Mouse (Mus musculus): ENCODE measurements around the gene Atp6v1e2. TPM values are rescaled to one million over a fixed set of nuclear protein-coding genes. Genes with fewer than 3 reads are reported as not detected.

Gene Atp6v1e2
- total and polyA plus RNA-seq, 3 experiments: not detected

DNA sequence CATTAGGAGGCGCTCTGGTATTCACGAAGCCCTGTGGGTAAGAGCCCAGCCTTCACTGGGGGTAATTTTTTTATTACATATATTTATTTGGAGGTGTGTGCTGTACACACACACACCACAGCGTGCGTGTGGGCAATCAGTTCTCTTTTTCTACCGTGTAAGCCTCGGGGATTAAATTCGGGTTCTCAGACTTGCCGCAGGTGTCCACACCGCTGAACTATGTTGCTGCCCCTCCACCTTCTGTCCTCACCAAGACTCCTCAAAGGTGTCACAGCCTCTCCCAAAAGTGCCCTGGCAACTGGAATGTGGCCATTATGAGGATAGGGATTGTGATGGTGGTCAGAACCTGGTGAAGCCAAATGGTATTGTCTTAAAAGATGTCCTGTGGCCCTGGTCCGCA, 30.6 kb downstream of the Atp6v1e2 start, which contains the start of gene Tmem247:
Gene Tmem247 (plus strand): TSS at position 301 of the 400 bp plus-strand sequence.
- no peak for TF ChIP-seq POLR2AphosphoS5 (IDR thresholded peaks at IDR 0.05; ENCODE audit: insufficient replicate concordance, low read depth, low read length)
- no peak for TF ChIP-seq TAL1 (conservative IDR thresholded peaks at IDR 0.05; ENCODE audit: low read depth, low read length)
- no peak for TF ChIP-seq GATA2 (IDR thresholded peaks at IDR 0.05; ENCODE audit: borderline replicate concordance, low read depth, low read length)
- Histone ChIP-seq H3K4me1 (ENCODE audit: insufficient read depth, low read depth, low read length) (no peaks in the 10 kb centered on the region), H3K27me3 (ENCODE audit: insufficient read depth, low read length) (peaks cover 3% of the 10 kb centered on the region; the same call in 1 of the 2 replicates), H3K36me3 (replicated peaks) (no peaks in the 10 kb centered on the region), H3K4me3 (ENCODE audit: low read depth, low read length) (no peak within 1 kb of the TSS), H3K9me3 (replicated peaks) (peaks cover 31% of the 10 kb centered on the region)
- no peak for ATAC-seq (ENCODE audit: extremely low read depth, insufficient number of reproducible peaks, low FRiP score, poor library complexity, severe bottlenecking)
- no peak for DNase-seq (ENCODE audit: low spot score)

DNA sequence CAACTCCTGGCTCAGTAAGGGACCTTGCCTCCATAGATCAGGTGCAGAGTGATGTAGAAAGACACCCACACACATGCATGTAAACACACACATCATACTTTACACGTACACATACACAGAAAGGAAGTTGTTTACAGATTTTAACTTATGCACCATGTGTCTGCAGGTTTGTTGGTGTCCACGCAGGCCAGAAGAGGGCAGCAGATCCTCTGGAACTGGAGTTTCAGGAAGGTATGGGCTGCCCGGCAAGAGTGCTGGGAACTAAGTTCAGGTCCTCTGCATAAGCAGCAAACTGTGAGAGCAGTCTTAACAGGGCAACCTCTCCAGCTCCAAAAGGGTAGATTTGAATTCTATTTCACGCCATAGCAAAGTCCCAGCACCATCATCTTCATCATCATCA, 32.2 kb downstream of the Atp6v1e2 start:
- no peak for ATAC-seq (ENCODE audit: extremely low read depth, insufficient number of reproducible peaks, low FRiP score, poor library complexity, severe bottlenecking)
- H3K4me3 ChIP-seq (ENCODE audit: low read depth, low read length): no peak overlapping the region
- no peaks in the 10 kb centered on the region for H3K4me1 ChIP-seq (ENCODE audit: insufficient read depth, low read depth, low read length)
- TF ChIP-seq GATA2 (IDR thresholded peaks at IDR 0.05; ENCODE audit: borderline replicate concordance, low read depth, low read length) (no peak), TAL1 (conservative IDR thresholded peaks at IDR 0.05; ENCODE audit: low read depth, low read length) (no peak), GATA1 (IDR thresholded peaks at IDR 0.05; ENCODE audit: borderline replicate concordance, low read length) (no peak), POLR2AphosphoS5 (IDR thresholded peaks at IDR 0.05; ENCODE audit: insufficient replicate concordance, low read depth, low read length) (no peak), CTCF (IDR thresholded peaks at IDR 0.05; ENCODE audit: low read depth, low read length) (no peak)
- no peaks in the 10 kb centered on the region for H3K36me3 ChIP-seq (replicated peaks)
- no peak for DNase-seq (ENCODE audit: low spot score)
- peaks cover 29% of the 10 kb centered on the region for H3K9me3 ChIP-seq (replicated peaks)
- H3K27me3 ChIP-seq (ENCODE audit: insufficient read depth, low read length): peaks cover 3% of the 10 kb centered on the region; the same call in 1 of the 2 replicates

DNA sequence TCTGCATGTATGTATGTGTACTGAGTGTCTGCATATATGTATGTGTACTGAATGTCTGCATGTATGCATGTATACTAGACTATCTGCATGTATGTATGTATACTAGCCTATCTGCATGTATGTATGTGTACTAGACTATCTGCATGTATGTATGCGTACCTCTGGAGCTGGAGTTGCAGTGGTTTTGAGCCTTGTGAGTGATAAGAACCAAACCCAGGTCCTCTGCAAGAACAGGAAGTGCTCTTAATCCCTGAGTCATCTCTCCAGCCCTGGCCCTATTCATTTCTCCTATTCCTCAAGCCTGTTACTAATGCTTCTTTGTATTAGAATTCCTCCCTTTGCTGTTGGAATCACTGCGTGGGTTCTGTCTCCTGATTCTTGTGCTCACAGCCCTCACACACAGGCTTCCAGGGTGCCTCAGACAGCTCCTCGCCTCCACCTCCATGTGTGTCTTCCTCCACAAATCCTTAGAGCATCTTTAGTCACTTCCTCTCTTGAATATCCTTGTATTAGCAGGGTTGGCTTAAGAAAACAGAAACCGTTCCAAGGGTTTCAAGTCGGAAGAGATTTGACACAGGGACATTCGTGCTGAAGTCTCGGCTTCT, 34.6 kb downstream of the Atp6v1e2 start:
- DNase-seq (ENCODE audit: low spot score) (no peak), ATAC-seq (ENCODE audit: extremely low read depth, insufficient number of reproducible peaks, low FRiP score, poor library complexity, severe bottlenecking) (no peak)
- TF ChIP-seq POLR2AphosphoS5 (IDR thresholded peaks at IDR 0.05; ENCODE audit: insufficient replicate concordance, low read depth, low read length): no peak
- no peak for TF ChIP-seq CTCF (IDR thresholded peaks at IDR 0.05; ENCODE audit: low read depth, low read length)
- TF ChIP-seq TAL1 (conservative IDR thresholded peaks at IDR 0.05; ENCODE audit: low read depth, low read length): no peak
- TF ChIP-seq GATA1 (IDR thresholded peaks at IDR 0.05; ENCODE audit: borderline replicate concordance, low read length): no peak
- TF ChIP-seq GATA2 (IDR thresholded peaks at IDR 0.05; ENCODE audit: borderline replicate concordance, low read depth, low read length): no peak
- Histone ChIP-seq H3K27me3 (ENCODE audit: insufficient read depth, low read length) (no peaks in the 10 kb centered on the region), H3K36me3 (replicated peaks) (no peaks in the 10 kb centered on the region), H3K4me1 (ENCODE audit: insufficient read depth, low read depth, low read length) (no peaks in the 10 kb centered on the region), H3K9me3 (replicated peaks) (peaks cover 44% of the 10 kb centered on the region), H3K4me3 (ENCODE audit: low read depth, low read length) (no peak overlapping the region)

DNA sequence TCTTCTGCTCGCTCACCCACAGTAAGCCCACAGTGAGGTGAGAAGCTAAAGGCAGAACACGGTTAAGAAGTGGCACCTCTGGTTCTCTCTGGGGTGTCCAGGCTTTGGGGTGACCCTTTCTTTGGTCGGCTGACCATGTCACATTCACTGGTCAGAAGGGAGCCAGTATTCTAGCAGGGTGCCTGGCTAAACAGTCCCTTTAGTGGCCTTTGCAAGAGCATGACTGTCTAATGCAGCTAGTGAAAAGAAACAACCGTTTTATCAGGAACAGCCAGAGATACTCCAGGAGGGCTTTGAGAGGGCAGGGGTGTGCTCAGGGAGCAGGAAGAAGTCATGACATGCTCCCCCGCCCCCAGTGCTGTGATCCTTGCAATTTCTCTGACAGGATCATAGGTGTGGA, 36.4 kb downstream of the Atp6v1e2 start:
- no peaks in the 10 kb centered on the region for H3K36me3 ChIP-seq (replicated peaks)
- DNase-seq (ENCODE audit: low spot score) (no peak), ATAC-seq (ENCODE audit: extremely low read depth, insufficient number of reproducible peaks, low FRiP score, poor library complexity, severe bottlenecking) (no peak)
- H3K4me1 ChIP-seq (ENCODE audit: insufficient read depth, low read depth, low read length): no peaks in the 10 kb centered on the region
- TF ChIP-seq POLR2AphosphoS5 (IDR thresholded peaks at IDR 0.05; ENCODE audit: insufficient replicate concordance, low read depth, low read length): no peak
- TF ChIP-seq GATA2 (IDR thresholded peaks at IDR 0.05; ENCODE audit: borderline replicate concordance, low read depth, low read length): no peak
- no peak for TF ChIP-seq CTCF (IDR thresholded peaks at IDR 0.05; ENCODE audit: low read depth, low read length)
- no peak for TF ChIP-seq GATA1 (IDR thresholded peaks at IDR 0.05; ENCODE audit: borderline replicate concordance, low read length)
- TF ChIP-seq TAL1 (conservative IDR thresholded peaks at IDR 0.05; ENCODE audit: low read depth, low read length): no peak
- H3K4me3 ChIP-seq (ENCODE audit: low read depth, low read length): no peak overlapping the region
- peaks cover 41% of the 10 kb centered on the region for H3K9me3 ChIP-seq (replicated peaks)
- no peaks in the 10 kb centered on the region for H3K27me3 ChIP-seq (ENCODE audit: insufficient read depth, low read length)

DNA sequence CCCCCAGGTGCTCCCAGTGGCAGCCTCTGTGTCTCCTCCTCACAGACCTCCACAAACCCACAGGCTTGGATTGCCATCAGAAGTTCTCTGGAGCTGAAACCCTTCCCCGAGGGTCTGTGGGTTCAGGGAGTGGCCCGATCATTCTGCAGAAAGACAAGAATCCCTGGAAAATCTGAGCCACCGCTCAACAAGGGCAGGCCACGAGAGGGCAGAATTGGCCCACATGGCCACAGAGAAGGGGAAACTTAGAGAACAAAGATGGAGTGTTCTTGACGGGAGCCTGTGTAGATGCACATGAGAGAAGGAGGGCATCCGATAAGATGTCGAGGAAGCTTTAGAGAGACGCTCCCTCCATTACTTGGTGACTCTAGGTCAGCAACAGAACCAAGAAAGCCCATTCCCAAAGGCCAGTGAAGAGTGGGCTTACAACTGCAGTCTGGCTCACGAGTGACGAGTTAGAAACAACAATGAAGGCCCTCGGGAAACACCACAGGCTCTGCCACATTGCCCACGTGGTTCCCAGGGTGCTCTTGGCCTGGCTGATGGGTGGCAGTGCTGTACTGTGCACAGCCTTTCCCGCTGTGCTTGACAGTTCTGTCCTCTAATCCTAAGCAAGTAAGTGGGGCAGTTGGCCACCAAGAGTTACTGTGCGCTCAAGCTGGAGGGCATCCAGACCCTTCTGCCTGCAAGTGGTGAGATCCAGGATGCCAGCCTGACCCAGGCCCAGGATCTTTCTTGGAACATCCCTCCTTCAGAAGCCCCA, 37.8 kb downstream of the Atp6v1e2 start:
- no peak for ATAC-seq (ENCODE audit: extremely low read depth, insufficient number of reproducible peaks, low FRiP score, poor library complexity, severe bottlenecking)
- no peak for DNase-seq (ENCODE audit: low spot score)

DNA sequence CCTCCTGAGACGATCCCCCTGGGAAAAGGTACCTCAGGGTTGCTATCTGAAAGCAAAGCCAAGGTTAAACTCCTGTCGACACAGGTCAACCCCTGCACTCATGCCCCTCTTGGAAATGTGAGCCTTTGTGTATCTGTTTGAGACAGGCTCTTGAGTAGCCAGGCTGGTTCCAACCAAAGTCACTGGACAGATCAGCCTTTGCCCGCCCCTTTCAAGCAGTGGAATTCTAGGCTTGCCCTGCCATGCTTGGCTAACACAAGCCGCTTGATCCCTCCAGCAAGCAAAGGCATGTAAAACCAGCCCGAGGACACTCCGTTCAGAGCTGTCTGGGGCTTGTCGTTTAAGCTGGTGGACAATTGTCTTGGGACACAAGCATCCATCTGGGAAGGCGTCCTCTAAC, 39.4 kb downstream of the Atp6v1e2 start:
- DNase-seq (ENCODE audit: low spot score): no peak
- Histone ChIP-seq H3K27me3 (ENCODE audit: insufficient read depth, low read length) (peaks cover 3% of the 10 kb centered on the region; the same call in 1 of the 2 replicates), H3K4me1 (ENCODE audit: insufficient read depth, low read depth, low read length) (no peaks in the 10 kb centered on the region), H3K9me3 (replicated peaks) (peaks cover 43% of the 10 kb centered on the region), H3K36me3 (replicated peaks) (no peaks in the 10 kb centered on the region), H3K4me3 (ENCODE audit: low read depth, low read length) (no peak overlapping the region)
- ATAC-seq (ENCODE audit: extremely low read depth, insufficient number of reproducible peaks, low FRiP score, poor library complexity, severe bottlenecking): no peak
- TF ChIP-seq POLR2AphosphoS5 (IDR thresholded peaks at IDR 0.05; ENCODE audit: insufficient replicate concordance, low read depth, low read length): no peak

More for the DNA sequence above, 37.8 kb downstream of the Atp6v1e2 start:
- H3K9me3 ChIP-seq (replicated peaks): peaks cover 38% of the 10 kb centered on the region
- H3K4me3 ChIP-seq (ENCODE audit: low read depth, low read length): no peak overlapping the region
- H3K4me1 ChIP-seq (ENCODE audit: insufficient read depth, low read depth, low read length): no peaks in the 10 kb centered on the region
- no peaks in the 10 kb centered on the region for H3K36me3 ChIP-seq (replicated peaks)
- H3K27me3 ChIP-seq (ENCODE audit: insufficient read depth, low read length): no peaks in the 10 kb centered on the region
- TF ChIP-seq TAL1 (conservative IDR thresholded peaks at IDR 0.05; ENCODE audit: low read depth, low read length): no peak
- no peak for TF ChIP-seq GATA1 (IDR thresholded peaks at IDR 0.05; ENCODE audit: borderline replicate concordance, low read length)
- no peak for TF ChIP-seq POLR2AphosphoS5 (IDR thresholded peaks at IDR 0.05; ENCODE audit: insufficient replicate concordance, low read depth, low read length)
- no peak for TF ChIP-seq GATA2 (IDR thresholded peaks at IDR 0.05; ENCODE audit: borderline replicate concordance, low read depth, low read length)
- TF ChIP-seq CTCF (IDR thresholded peaks at IDR 0.05; ENCODE audit: low read depth, low read length): no peak

Measured in G1E (cell line).